Comparison of ENCODE assay signal across 8 mouse cellular contexts in the genomic region with DNA sequence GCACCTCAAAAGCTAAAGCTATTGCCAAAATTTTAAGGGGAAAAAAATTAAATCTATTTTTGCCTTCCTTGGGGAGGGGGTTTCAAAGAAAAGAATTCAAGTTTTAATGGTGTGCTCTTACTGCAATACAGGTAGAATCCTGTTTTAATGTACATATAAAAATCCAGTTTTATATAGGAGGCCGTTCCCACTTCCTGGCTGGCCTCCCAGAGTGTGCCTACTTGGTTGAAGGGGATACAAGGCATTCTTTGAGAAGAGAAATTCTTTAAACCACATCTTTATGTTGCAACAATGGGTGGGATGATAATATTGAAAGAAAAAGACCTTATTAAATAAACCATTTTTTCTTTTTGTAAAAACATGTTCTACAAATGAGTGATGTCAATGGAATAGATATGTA. TPM values are rescaled to one million over a fixed set of nuclear protein-coding genes. Genes with fewer than 3 reads are reported as not detected.
A peak's percentile ranks its signal among the peaks of the same experiment; 100 is the strongest.
DNase-seq lines count a peak whose midpoint lies in the region; ATAC-seq lines count a peak whose summit lies in the region.

No protein-coding gene starts in this region.

- ATAC-seq in kidney, embryonic 14.5 days (ENCODE audit: low FRiP score, low TSS enrichment) = no peak
- no peak for ATAC-seq in hindbrain, embryonic 15.5 days (ENCODE audit: low FRiP score, low read depth)
- ATAC-seq in midbrain, embryonic 15.5 days (replicated peaks) = no peak

- H3K27me3 ChIP-seq in kidney, embryonic 14.5 days (ENCODE audit: control insufficient read depth, insufficient read depth, low read length) = no peaks in the 10 kb centered on the region
- H3K27me3 ChIP-seq in embryonic facial prominence, embryonic 10.5 days (replicated peaks; ENCODE audit: low read depth, poor library complexity, severe bottlenecking) = peaks cover 16% of the 10 kb centered on the region
- 0 out of 2 replicates have a peak, but pooled peaks cover 2% of the 10 kb centered on the region for H3K27me3 ChIP-seq in hindbrain, embryonic 15.5 days
- no peaks in the 10 kb centered on the region for H3K27me3 ChIP-seq in midbrain, embryonic 15.5 days (replicated peaks)

- no peak overlapping the region for H3K27ac ChIP-seq in kidney, embryonic 14.5 days (ENCODE audit: low read depth, low read length)
- H3K27ac ChIP-seq in embryonic facial prominence, embryonic 10.5 days (replicated peaks) = no peak overlapping the region
- peak overlapping the region; percentile 84; the same call in 1 of the 2 replicates for H3K27ac ChIP-seq in hindbrain, embryonic 15.5 days (replicated peaks)
- H3K27ac ChIP-seq in midbrain, embryonic 15.5 days = peak overlapping the region; percentile 51; the same call in 1 of the 2 replicates

- H3K4me1 ChIP-seq in kidney, embryonic 14.5 days (ENCODE audit: control insufficient read depth, insufficient read depth, low read length) = no peaks in the 10 kb centered on the region
- peaks cover 4% of the 10 kb centered on the region; the same call in 1 of the 2 replicates for H3K4me1 ChIP-seq in embryonic facial prominence, embryonic 10.5 days
- 0 out of 2 replicates have a peak, but pooled peaks cover 8% of the 10 kb centered on the region for H3K4me1 ChIP-seq in hindbrain, embryonic 15.5 days (replicated peaks)
- H3K4me1 ChIP-seq in midbrain, embryonic 15.5 days = peaks cover 10% of the 10 kb centered on the region

- H3K4me3 ChIP-seq in kidney, embryonic 14.5 days (ENCODE audit: low read length) = peak overlapping the region; percentile 80; the same call in 1 of the 2 replicates
- peak overlapping the region; percentile 81; the same call in 1 of the 2 replicates for H3K4me3 ChIP-seq in embryonic facial prominence, embryonic 10.5 days
- H3K4me3 ChIP-seq in hindbrain, embryonic 15.5 days = peak overlapping the region; percentile 93
- H3K4me3 ChIP-seq in midbrain, embryonic 15.5 days = peak overlapping the region; percentile 66

- no peak overlapping the region for H3K9ac ChIP-seq in kidney, embryonic 14.5 days (ENCODE audit: low read depth, low read length)
- H3K9ac ChIP-seq in hindbrain, embryonic 15.5 days = peak overlapping the region; percentile 70; the same call in 1 of the 2 replicates
- no peak overlapping the region for H3K9ac ChIP-seq in midbrain, embryonic 15.5 days

- H3K9me3 ChIP-seq in kidney, embryonic 14.5 days (ENCODE audit: control insufficient read depth, low read length) = no peaks in the 10 kb centered on the region
- H3K9me3 ChIP-seq in embryonic facial prominence, embryonic 10.5 days = no peaks in the 10 kb centered on the region
- H3K9me3 ChIP-seq in hindbrain, embryonic 15.5 days = no peaks in the 10 kb centered on the region
- no peaks in the 10 kb centered on the region for H3K9me3 ChIP-seq in midbrain, embryonic 15.5 days

- H3K36me3 ChIP-seq in kidney, embryonic 14.5 days (ENCODE audit: control insufficient read depth, insufficient read depth, low read length) = no peaks in the 10 kb centered on the region
- H3K36me3 ChIP-seq in embryonic facial prominence, embryonic 10.5 days (replicated peaks) = no peaks in the 10 kb centered on the region
- H3K36me3 ChIP-seq in hindbrain, embryonic 15.5 days = no peaks in the 10 kb centered on the region
- no peaks in the 10 kb centered on the region for H3K36me3 ChIP-seq in midbrain, embryonic 15.5 days (replicated peaks)

- 57% methylated on average over 1 of the region's 1 CpGs for WGBS in kidney, embryonic 14.5 days
- 73% methylated on average over 1 of the region's 1 CpGs for WGBS in embryonic facial prominence, embryonic 10.5 days
- WGBS in hindbrain, embryonic 15.5 days = 64% methylated on average over 1 of the region's 1 CpGs
- WGBS in midbrain, embryonic 15.5 days = 59% methylated on average over 1 of the region's 1 CpGs

- DNase-seq in kidney, postnatal 14 days = no peak
- no peak for DNase-seq in embryonic facial prominence, embryonic 10.5 days (ENCODE audit: low spot score)
- DNase-seq in thymus, postnatal 36 days = no peak
- DNase-seq in frontal cortex, postnatal 36 days (ENCODE audit: low spot score in 2 of 2) = no peak
- no peak for DNase-seq in spleen, postnatal 36 days (ENCODE audit: low spot score in 2 of 2)

- H3K4me2 ChIP-seq in kidney, embryonic 14.5 days (replicated peaks; ENCODE audit: low read depth, low read length) = peak overlapping the region; percentile 84
- peak overlapping the region; percentile 92 for H3K4me2 ChIP-seq in hindbrain, embryonic 15.5 days
- peak overlapping the region; percentile 81 for H3K4me2 ChIP-seq in midbrain, embryonic 15.5 days

RNA-seq across cellular contexts. Expression of gene Nab1, which starts 0.6 kb away (rescaled TPM):
- 13.2 and 18.8 TPM in 2 replicates for polyA plus RNA-seq in kidney, embryonic 14.5 days (2014; fragmentation: Nextera tagmentation; extraction: Ambion mirVana)
- 4.5 TPM in 2 replicates for polyA plus RNA-seq in embryonic facial prominence, embryonic 10.5 days (2016; fragmentation: Nextera tagmentation; extraction: Ambion mirVana)
- 12.5 and 14.6 TPM in 2 replicates for polyA plus RNA-seq in hindbrain, embryonic 15.5 days (2015; fragmentation: Nextera tagmentation; extraction: Ambion mirVana)
- polyA plus RNA-seq in midbrain, embryonic 15.5 days (2015; fragmentation: Nextera tagmentation; extraction: Ambion mirVana) = 7.4 and 7.7 TPM in 2 replicates

Comparison
In these comparisons a context has a peak if more than half of its experiments do, and no peak if none do; other contexts are left out.
1. H3K27ac ChIP-seq: peak in hindbrain, embryonic 15.5 days (single experiment) and midbrain, embryonic 15.5 days (single experiment); none in kidney, embryonic 14.5 days (single experiment) and embryonic facial prominence, embryonic 10.5 days (single experiment).
2. Peak in every context shown above with its lines, with median percentiles within 50 percentile points of each other: H3K4me2 ChIP-seq and H3K4me3 ChIP-seq.